21 mouse cellular contexts compared by ENCODE assay signal in the genomic region with DNA sequence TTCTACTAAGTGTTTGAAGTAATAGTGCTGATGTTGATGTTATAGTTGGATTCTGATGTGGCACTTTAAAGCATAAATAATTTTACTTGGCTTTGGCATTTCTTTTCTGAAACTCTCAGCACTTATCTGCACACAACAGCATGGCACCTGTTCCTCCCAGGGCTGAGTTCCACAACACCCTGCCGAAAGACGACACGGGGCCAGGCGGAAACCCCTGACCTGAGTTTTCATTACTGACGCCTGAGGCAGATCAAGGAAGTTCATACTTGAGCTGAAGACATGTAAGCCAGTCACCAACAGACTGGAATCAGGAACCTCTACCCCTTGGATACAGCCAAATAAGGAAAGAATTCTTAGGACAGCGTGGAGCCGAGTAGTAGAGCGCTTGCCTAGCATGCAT.
DNase-seq lines count a peak whose midpoint lies in the region; ATAC-seq lines count a peak whose summit lies in the region.
"Had no signal": no experiment of that assay in that cellular context is flagged by ENCODE, and none has a peak within 500 bp of the region (broad histone marks: within the 10 kb centered on the region; RNA-seq: fewer than 3 reads in every experiment).

No protein-coding gene starts in this region.

- H3K27ac ChIP-seq in heart, embryonic 16.5 days (ENCODE audit: low read length): peak overlapping the region; percentile 20; the same call in 1 of the 2 replicates
- H3K27ac ChIP-seq in lung, embryonic 15.5 days: peak overlapping the region; percentile 29; the same call in 1 of the 2 replicates
- no peak overlapping the region for H3K27ac ChIP-seq in forebrain, embryonic 12.5 days
- H3K27ac ChIP-seq: embryonic facial prominence, embryonic 12.5 days; hindbrain, embryonic 10.5 days; midbrain, embryonic 15.5 days; stomach, embryonic 15.5 days had no signal

- no peaks in the 10 kb centered on the region for H3K36me3 ChIP-seq in heart, embryonic 16.5 days (ENCODE audit: control insufficient read depth, insufficient read depth)
- no peaks in the 10 kb centered on the region for H3K36me3 ChIP-seq in lung, embryonic 15.5 days
- no peaks in the 10 kb centered on the region for H3K36me3 ChIP-seq in forebrain, embryonic 12.5 days (replicated peaks)
- H3K36me3 ChIP-seq: embryonic facial prominence, embryonic 12.5 days; hindbrain, embryonic 10.5 days; limb, embryonic 10.5 days; midbrain, embryonic 15.5 days; stomach, embryonic 15.5 days had no signal

- no peaks in the 10 kb centered on the region for H3K27me3 ChIP-seq in heart, embryonic 16.5 days (ENCODE audit: control insufficient read depth, insufficient read depth, low read length)
- no peaks in the 10 kb centered on the region for H3K27me3 ChIP-seq in lung, embryonic 15.5 days
- no peaks in the 10 kb centered on the region for H3K27me3 ChIP-seq in forebrain, embryonic 12.5 days
- H3K27me3 ChIP-seq: embryonic facial prominence, embryonic 12.5 days; midbrain, embryonic 15.5 days; stomach, embryonic 15.5 days had no signal

- no peak overlapping the region for H3K4me3 ChIP-seq in heart, embryonic 16.5 days (ENCODE audit: low read length)
- H3K4me3 ChIP-seq in lung, embryonic 15.5 days: no peak overlapping the region
- no peak overlapping the region for H3K4me3 ChIP-seq in forebrain, embryonic 12.5 days (replicated peaks)
- H3K4me3 ChIP-seq: embryonic facial prominence, embryonic 12.5 days; hindbrain, embryonic 10.5 days; limb, embryonic 10.5 days; midbrain, embryonic 15.5 days; stomach, embryonic 15.5 days had no signal

- DNase-seq in heart, adult 9 months (ENCODE audit: low spot score in 2 of 2): no peak
- no peak for DNase-seq in lung, postnatal 14 days
- no peak for DNase-seq in urinary bladder, postnatal 36 days (ENCODE audit: low spot score in 2 of 2)
- DNase-seq: adrenal gland, postnatal 14 days; cerebellum, adult 2 months; kidney, adult 2 months; kidney, postnatal 4 days; right cerebral cortex, adult 18-20 months; spleen, adult 18-20 months; thymus, adult 2 months had no signal

- H3K4me2 ChIP-seq in heart, embryonic 16.5 days (ENCODE audit: low read depth, low read length): no peak overlapping the region; the same call in 1 of the 2 replicates
- peak overlapping the region; percentile 15; the same call in 1 of the 2 replicates for H3K4me2 ChIP-seq in lung, embryonic 15.5 days
- no peak overlapping the region for H3K4me2 ChIP-seq in forebrain, embryonic 12.5 days
- H3K4me2 ChIP-seq: embryonic facial prominence, embryonic 12.5 days; midbrain, embryonic 15.5 days; stomach, embryonic 15.5 days had no signal

- ATAC-seq in heart, embryonic 16.5 days (replicated peaks; ENCODE audit: extremely low read depth, insufficient read depth, low FRiP score): no peak
- ATAC-seq in lung, embryonic 15.5 days (ENCODE audit: borderline replicate concordance, extremely low read depth, low FRiP score, low TSS enrichment): no peak
- peak; percentile 38 for ATAC-seq in granulocyte monocyte progenitor cell, adult 5-6 weeks (replicated peaks; ENCODE audit: poor library complexity, severe bottlenecking)
- 0 out of 2 replicates have a peak, but pooled peaks have one; percentile 47 for ATAC-seq in megakaryocyte-erythroid progenitor cell, adult 5-6 weeks (replicated peaks; ENCODE audit: low FRiP score, low TSS enrichment, poor library complexity, severe bottlenecking)
- no peak for ATAC-seq in forebrain, embryonic 12.5 days (ENCODE audit: low FRiP score)
- ATAC-seq: forebrain, embryonic 16.5 days; midbrain, embryonic 15.5 days had no signal

- H3K4me1 ChIP-seq in heart, embryonic 16.5 days (ENCODE audit: control insufficient read depth, insufficient read depth, low read length): peaks cover 6% of the 10 kb centered on the region; the same call in 1 of the 2 replicates
- 0 out of 2 replicates have a peak, but pooled peaks cover 2% of the 10 kb centered on the region for H3K4me1 ChIP-seq in lung, embryonic 15.5 days
- H3K4me1 ChIP-seq in forebrain, embryonic 12.5 days: no peaks in the 10 kb centered on the region
- H3K4me1 ChIP-seq: midbrain, embryonic 15.5 days; stomach, embryonic 15.5 days had no signal

- H3K9ac ChIP-seq in heart, embryonic 16.5 days (ENCODE audit: low read length): no peak overlapping the region
- H3K9ac ChIP-seq in lung, embryonic 15.5 days: no peak overlapping the region
- H3K9ac ChIP-seq in forebrain, embryonic 12.5 days: no peak overlapping the region
- H3K9ac ChIP-seq: embryonic facial prominence, embryonic 12.5 days; midbrain, embryonic 15.5 days; stomach, embryonic 15.5 days had no signal

- WGBS in heart, embryonic 16.5 days: 71% methylated on average over 8 of the region's 8 CpGs
- WGBS in lung, embryonic 15.5 days: 68% methylated on average over 8 of the region's 8 CpGs
- WGBS in forebrain, embryonic 12.5 days: 93% methylated on average over 8 of the region's 8 CpGs

- no peaks in the 10 kb centered on the region for H3K9me3 ChIP-seq in heart, embryonic 16.5 days (replicated peaks; ENCODE audit: control insufficient read depth, low read length)
- H3K9me3 ChIP-seq in lung, embryonic 15.5 days: no peaks in the 10 kb centered on the region
- H3K9me3 ChIP-seq in forebrain, embryonic 12.5 days: no peaks in the 10 kb centered on the region
- H3K9me3 ChIP-seq: embryonic facial prominence, embryonic 12.5 days; hindbrain, embryonic 10.5 days; limb, embryonic 10.5 days; midbrain, embryonic 15.5 days; stomach, embryonic 15.5 days had no signal

Comparison
In these comparisons a context has a peak if more than half of its experiments do, and no peak if none do; other contexts are left out.
1. ATAC-seq: peak in granulocyte monocyte progenitor cell, adult 5-6 weeks (single experiment) and megakaryocyte-erythroid progenitor cell, adult 5-6 weeks (single experiment); none in heart, embryonic 16.5 days (single experiment), lung, embryonic 15.5 days (single experiment) and forebrain, embryonic 12.5 days (single experiment).